Mouse (Mus musculus) yolk sac, embryonic 10.5 days (tissue): Measurements from ENCODE around the gene Olfr1102.

Experiments
- DNase-seq: peaks from one replicate; pipeline ENCODE4 v3.0.0-alpha.2; 2017; ENCODE audit warnings: low spot score

The Olfr1102 gene

GRCm38 (mm10) chr2:86998098-86998497 is at the start of gene Olfr1102:
Gene Olfr1102, plus strand, starts transcription at chr2:86998398.
- no peak for DNase-seq

- no peak for DNase-seq
Observed at GRCm38 (mm10) chr2:86960593-86960992, 37.6 kb upstream of the Olfr1102 start, which contains the start of gene Olfr1099. Gene Olfr1099, minus strand, starts transcription at chr2:86960693.

GRCm38 (mm10) chr2:86979854-86980253 is 18.3 kb upstream of the Olfr1102 start, which contains the start of gene Olfr1100:
Gene Olfr1100, minus strand, starts transcription at chr2:86979954.
- no peak for DNase-seq

GRCm38 (mm10) chr2:86991121-86991520 is 7.1 kb upstream of the Olfr1102 start, which contains the start of gene Olfr1101:
Gene Olfr1101, minus strand, starts transcription at chr2:86991221.
- DNase-seq: no peak

GRCm38 (mm10) chr2:87026980-87027379 is 28.8 kb downstream of the Olfr1102 start, which contains the start of gene Olfr1104:
Gene Olfr1104, minus strand, starts transcription at chr2:87027080.
- no peak for DNase-seq

- no peak for DNase-seq
Observed at GRCm38 (mm10) chr2:87036431-87036830, 38.2 kb downstream of the Olfr1102 start, which contains the start of gene Olfr1105. Gene Olfr1105, minus strand, starts transcription at chr2:87036531.

GRCm38 (mm10) chr2:87052173-87052572 is 54.0 kb downstream of the Olfr1102 start, which contains the start of gene Olfr1106:
Gene Olfr1106, minus strand, starts transcription at chr2:87052273.
- DNase-seq: no peak
